ENCODE assay signal across 9 mouse cellular contexts in the genomic region with DNA sequence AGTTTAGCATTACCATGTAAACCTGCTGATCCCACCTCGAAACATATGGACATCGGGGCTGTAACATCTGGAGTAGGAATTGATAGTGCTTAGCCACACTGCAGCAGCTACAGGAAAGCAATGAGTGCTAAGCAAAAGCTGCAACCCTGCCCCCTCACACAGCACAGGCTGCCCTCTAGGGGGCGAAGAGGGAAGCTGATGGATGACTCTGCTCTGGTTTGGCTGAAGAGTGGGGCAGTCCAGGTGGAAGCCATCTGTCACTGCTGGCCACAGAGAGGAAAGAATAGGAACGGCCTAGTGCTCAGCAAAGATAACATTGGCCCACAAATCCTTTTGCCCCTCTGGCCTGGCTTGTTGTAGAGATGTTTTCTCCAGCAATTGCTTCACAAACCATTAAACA.
DNase-seq lines count a peak whose midpoint lies in the region; ATAC-seq and TF ChIP-seq lines count a peak whose summit lies in the region.
"Had no signal": no experiment of that assay in that cellular context is flagged by ENCODE, and none has a peak within 500 bp of the region (broad histone marks: within the 10 kb centered on the region; RNA-seq: fewer than 3 reads in every experiment).

No protein-coding gene starts in this region.

- no peak overlapping the region for H3K4me3 ChIP-seq in intestine, embryonic 14.5 days (ENCODE audit: low read depth, low read length)
- no peak overlapping the region for H3K4me3 ChIP-seq in liver, embryonic 14.5 days (ENCODE audit: insufficient read depth in 1 of 2, low read depth in 2 of 2, low read length in 2 of 2)
- no peak overlapping the region for H3K4me3 ChIP-seq in neural tube, embryonic 15.5 days (replicated peaks)
- H3K4me3 ChIP-seq: embryonic facial prominence, embryonic 15.5 days had no signal

- WGBS in intestine, embryonic 14.5 days, result 18% methylated on average over 4 of the region's 4 CpGs
- 14% methylated on average over 4 of the region's 4 CpGs for WGBS in liver, embryonic 14.5 days (ENCODE audit: insufficient replicate concordance)
- 19% methylated on average over 4 of the region's 4 CpGs for WGBS in neural tube, embryonic 15.5 days

- DNase-seq in 3134 (ENCODE audit: extremely low read depth, insufficient read length, low spot score), result peak; percentile 44
- peak; percentile 44 for DNase-seq in Muller cell, postnatal 12 days (ENCODE audit: inconsistent ontology term)
- DNase-seq in intestine, embryonic 14.5 days (ENCODE audit: low spot score), result peak; percentile 70
- peak in 1 of 3 experiments; percentile 10 for DNase-seq in liver, embryonic 14.5 days (ENCODE audit: low read depth in 3 of 3, low spot score in 3 of 3)

- no peaks in the 10 kb centered on the region for H3K4me1 ChIP-seq in intestine, embryonic 14.5 days (replicated peaks; ENCODE audit: control insufficient read depth, insufficient read depth, low read length)
- H3K4me1 ChIP-seq in liver, embryonic 14.5 days (replicated peaks; ENCODE audit: control insufficient read depth in 2 of 2, insufficient read depth in 2 of 2, low read length in 1 of 2), result peaks cover 0 to 6% of the 10 kb centered on the region in 2 experiments; a peak in 1 of 4 replicates
- peaks cover 13% of the 10 kb centered on the region for H3K4me1 ChIP-seq in neural tube, embryonic 15.5 days
- H3K4me1 ChIP-seq: embryonic facial prominence, embryonic 15.5 days had no signal

- TF ChIP-seq CTCF in liver, embryonic 14.5 days (IDR thresholded peaks at IDR 0.05; ENCODE audit: low read depth), result peak; percentile 77

- no peaks in the 10 kb centered on the region for H3K9me3 ChIP-seq in intestine, embryonic 14.5 days (ENCODE audit: control insufficient read depth, low read length)
- H3K9me3 ChIP-seq in liver, embryonic 14.5 days (ENCODE audit: control insufficient read depth, low read length), result no peaks in the 10 kb centered on the region
- H3K9me3 ChIP-seq in neural tube, embryonic 15.5 days (replicated peaks), result no peaks in the 10 kb centered on the region
- H3K9me3 ChIP-seq: embryonic facial prominence, embryonic 15.5 days had no signal

- no peak overlapping the region for H3K4me2 ChIP-seq in intestine, embryonic 14.5 days (ENCODE audit: low read length)
- H3K4me2 ChIP-seq in liver, embryonic 14.5 days (ENCODE audit: low read depth), result no peak overlapping the region
- H3K4me2 ChIP-seq in neural tube, embryonic 15.5 days, result no peak overlapping the region
- H3K4me2 ChIP-seq: embryonic facial prominence, embryonic 15.5 days had no signal

- no peak overlapping the region for H3K27ac ChIP-seq in intestine, embryonic 14.5 days (ENCODE audit: low read depth)
- H3K27ac ChIP-seq in liver, embryonic 14.5 days, result no peak overlapping the region
- H3K27ac ChIP-seq in neural tube, embryonic 15.5 days (replicated peaks), result 0 out of 2 replicates have a peak overlapping the region, but pooled peaks have one; percentile 3
- H3K27ac ChIP-seq: embryonic facial prominence, embryonic 15.5 days had no signal

- no peaks in the 10 kb centered on the region for H3K27me3 ChIP-seq in intestine, embryonic 14.5 days (replicated peaks; ENCODE audit: control insufficient read depth, insufficient read depth, low read length)
- H3K27me3 ChIP-seq in liver, embryonic 14.5 days (ENCODE audit: control insufficient read depth, insufficient read depth, low read length), result no peaks in the 10 kb centered on the region
- 0 out of 2 replicates have a peak, but pooled peaks cover 4% of the 10 kb centered on the region for H3K27me3 ChIP-seq in neural tube, embryonic 15.5 days (replicated peaks)
- H3K27me3 ChIP-seq: embryonic facial prominence, embryonic 15.5 days had no signal

- peak; percentile 89 for ATAC-seq in common myeloid progenitor, adult 5-6 weeks (replicated peaks; ENCODE audit: low read depth, poor library complexity, severe bottlenecking)
- peak; percentile 55 for ATAC-seq in granulocyte monocyte progenitor cell, adult 5-6 weeks (replicated peaks; ENCODE audit: poor library complexity, severe bottlenecking)
- ATAC-seq in intestine, embryonic 14.5 days (replicated peaks; ENCODE audit: low FRiP score, low TSS enrichment, low read depth), result no peak
- ATAC-seq in liver, embryonic 14.5 days (ENCODE audit: insufficient read depth), result no peak
- ATAC-seq in neural tube, embryonic 15.5 days (ENCODE audit: low FRiP score), result peak; percentile 60; the same call in 1 of the 2 replicates
- ATAC-seq in inflammation-experienced regulatory T-cells, adult 6 months, result no peak

- no peaks in the 10 kb centered on the region for H3K36me3 ChIP-seq in intestine, embryonic 14.5 days (ENCODE audit: control insufficient read depth, insufficient read depth, low read length)
- no peaks in the 10 kb centered on the region for H3K36me3 ChIP-seq in liver, embryonic 14.5 days (replicated peaks; ENCODE audit: control insufficient read depth, insufficient read depth, low read depth)
- H3K36me3 ChIP-seq in neural tube, embryonic 15.5 days, result no peaks in the 10 kb centered on the region
- H3K36me3 ChIP-seq: embryonic facial prominence, embryonic 15.5 days had no signal

- TF ChIP-seq EP300 in liver, embryonic 14.5 days (IDR thresholded peaks at IDR 0.05; ENCODE audit: low read depth), result no peak

- no peak overlapping the region for H3K9ac ChIP-seq in intestine, embryonic 14.5 days (ENCODE audit: low read length)
- no peak overlapping the region for H3K9ac ChIP-seq in liver, embryonic 14.5 days (replicated peaks)
- no peak overlapping the region for H3K9ac ChIP-seq in neural tube, embryonic 15.5 days (replicated peaks)
- H3K9ac ChIP-seq: embryonic facial prominence, embryonic 15.5 days had no signal

Comparison
In these comparisons a context has a peak if more than half of its experiments do, and no peak if none do; other contexts are left out.
1. ATAC-seq: peak in common myeloid progenitor, adult 5-6 weeks (single experiment), granulocyte monocyte progenitor cell, adult 5-6 weeks (single experiment) and neural tube, embryonic 15.5 days (single experiment); none in intestine, embryonic 14.5 days (single experiment), liver, embryonic 14.5 days (single experiment) and inflammation-experienced regulatory T-cells, adult 6 months (single experiment).